Mouse (Mus musculus) thymus, adult 2 months (tissue): ENCODE data around the gene Tmem101.

Experiments used
- CTCF ChIP-seq: fragments of 200-500 bp; IDR thresholded peaks from 2 replicates; pipeline ENCODE4 v1.5.1; 2012; ENCODE audit warnings: mild to moderate bottlenecking, control low read depth, low read length, moderate library complexity, borderline replicate concordance; ENCODE audit not compliant: control insufficient read depth, poor library complexity, insufficient read depth; ENCODE audit errors: extremely low read depth
- POLR2A ChIP-seq: fragments of 200-500 bp; IDR thresholded peaks from 2 replicates; pipeline ENCODE4 v1.6.1; 2012; ENCODE audit warnings: mild to moderate bottlenecking, low read length, control low read depth, moderate library complexity; ENCODE audit not compliant: control insufficient read depth, poor library complexity, insufficient read depth; ENCODE audit errors: extremely low read depth

DNA sequence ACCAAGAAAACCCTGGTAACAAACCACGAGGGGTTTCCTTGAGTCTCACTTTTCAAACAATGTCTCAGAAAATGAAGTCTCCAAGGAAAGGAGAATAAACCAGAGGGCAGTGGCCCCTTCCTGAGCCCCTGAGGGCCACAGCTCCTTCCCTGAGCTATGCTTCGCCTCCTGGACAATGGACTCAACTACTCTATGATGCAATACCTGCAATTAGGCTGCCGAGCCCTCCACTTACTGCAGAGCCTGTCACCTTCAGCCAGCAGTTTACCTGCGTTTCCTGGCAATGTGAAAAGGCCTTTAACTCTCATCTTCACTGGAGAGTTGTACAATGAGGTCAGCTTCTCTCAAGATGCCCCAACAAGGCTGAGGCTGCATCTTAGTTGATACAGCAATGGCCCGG, 12.5 kb upstream of the Tmem101 start:
- TF ChIP-seq CTCF (no peak), POLR2A (no peak)
